In the genomic region with DNA sequence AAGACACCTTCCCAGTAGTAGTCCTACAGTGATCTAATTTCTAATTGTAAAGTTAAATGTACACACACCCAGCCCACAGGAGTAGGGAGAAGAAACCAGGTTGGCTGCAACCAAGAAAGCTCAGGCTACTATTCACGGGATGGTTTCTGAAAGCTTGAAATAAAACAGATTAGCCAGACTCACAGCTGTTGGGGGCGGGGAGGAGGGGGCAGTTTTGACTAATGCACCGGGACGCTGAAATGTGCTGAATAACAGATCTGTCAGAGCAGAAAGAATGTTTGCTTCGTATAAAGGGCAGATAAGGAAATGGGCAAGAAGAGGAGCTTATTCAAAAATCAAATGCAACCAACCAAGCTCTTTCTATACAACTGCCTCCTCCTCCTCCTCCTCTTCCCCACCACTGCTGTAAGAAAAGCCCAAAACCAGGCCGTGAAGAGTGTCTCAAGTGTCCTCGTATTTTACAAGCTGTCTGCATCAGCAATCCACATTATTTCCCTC, we compare ENCODE assay signal across 10 mouse cellular contexts. TPM values are rescaled to one million over a fixed set of nuclear protein-coding genes. Genes with fewer than 3 reads are reported as not detected.
DNase-seq lines count a peak whose midpoint lies in the region; ATAC-seq lines count a peak whose summit lies in the region.
"Had no signal": no experiment of that assay in that cellular context is flagged by ENCODE, and none has a peak within 500 bp of the region (broad histone marks: within the 10 kb centered on the region; RNA-seq: fewer than 3 reads in every experiment).

No protein-coding gene starts in this region.

- DNase-seq in kidney, adult 11 months: no peak
- DNase-seq in frontal cortex, postnatal 14 days (ENCODE audit: low spot score in 2 of 2): no peak
- no peak for DNase-seq in c-Kit-positive CD71-positive TER-119-positive erythroid progenitor cells, embryonic 14.5 days (ENCODE audit: low spot score)
- DNase-seq: cerebellum, adult 11-12 months had no signal

- no peak for ATAC-seq in kidney, embryonic 15.5 days (replicated peaks; ENCODE audit: low FRiP score)
- ATAC-seq in embryonic facial prominence, embryonic 13.5 days (ENCODE audit: insufficient number of reproducible peaks, insufficient read depth, low FRiP score, low TSS enrichment, low read depth): no peak
- ATAC-seq in hindbrain, embryonic 15.5 days (ENCODE audit: low FRiP score, low read depth): no peak
- no peak for ATAC-seq in midbrain, embryonic 15.5 days (replicated peaks)
- ATAC-seq: Patski had no signal

- peaks cover 18% of the 10 kb centered on the region; the same call in 1 of the 2 replicates for H3K27me3 ChIP-seq in kidney, embryonic 15.5 days
- H3K27me3 ChIP-seq in embryonic facial prominence, embryonic 13.5 days: peaks cover 6% of the 10 kb centered on the region; the same call in 1 of the 2 replicates
- peaks cover 8% of the 10 kb centered on the region; the same call in 1 of the 2 replicates for H3K27me3 ChIP-seq in hindbrain, embryonic 15.5 days
- no peaks in the 10 kb centered on the region; the same call in 1 of the 2 replicates for H3K27me3 ChIP-seq in midbrain, embryonic 15.5 days (replicated peaks)
- H3K27me3 ChIP-seq: Patski had no signal

- peak overlapping the region; percentile 97 for H3K4me2 ChIP-seq in kidney, embryonic 15.5 days
- H3K4me2 ChIP-seq in embryonic facial prominence, embryonic 13.5 days: peak overlapping the region; percentile 98
- peak overlapping the region; percentile 91 for H3K4me2 ChIP-seq in hindbrain, embryonic 15.5 days
- peak overlapping the region; percentile 93 for H3K4me2 ChIP-seq in midbrain, embryonic 15.5 days

- H3K36me3 ChIP-seq in kidney, embryonic 15.5 days: 0 out of 2 replicates have a peak, but pooled peaks cover 5% of the 10 kb centered on the region
- 0 out of 2 replicates have a peak, but pooled peaks cover 3% of the 10 kb centered on the region for H3K36me3 ChIP-seq in embryonic facial prominence, embryonic 13.5 days
- H3K36me3 ChIP-seq in hindbrain, embryonic 15.5 days: no peaks in the 10 kb centered on the region
- H3K36me3 ChIP-seq in midbrain, embryonic 15.5 days (replicated peaks): no peaks in the 10 kb centered on the region
- H3K36me3 ChIP-seq: neural tube, embryonic 12.5 days had no signal

- no peaks in the 10 kb centered on the region for H3K9me3 ChIP-seq in kidney, embryonic 15.5 days (replicated peaks)
- no peaks in the 10 kb centered on the region for H3K9me3 ChIP-seq in embryonic facial prominence, embryonic 13.5 days
- no peaks in the 10 kb centered on the region for H3K9me3 ChIP-seq in hindbrain, embryonic 15.5 days
- no peaks in the 10 kb centered on the region for H3K9me3 ChIP-seq in midbrain, embryonic 15.5 days
- H3K9me3 ChIP-seq: neural tube, embryonic 12.5 days had no signal

- peaks cover 47% of the 10 kb centered on the region for H3K4me1 ChIP-seq in kidney, embryonic 15.5 days
- H3K4me1 ChIP-seq in embryonic facial prominence, embryonic 13.5 days: peaks cover 26% of the 10 kb centered on the region
- H3K4me1 ChIP-seq in hindbrain, embryonic 15.5 days (replicated peaks): peaks cover 21% of the 10 kb centered on the region
- peaks cover 14% of the 10 kb centered on the region for H3K4me1 ChIP-seq in midbrain, embryonic 15.5 days

- 16% methylated on average over 7 of the region's 7 CpGs for WGBS in kidney, embryonic 15.5 days
- 12% methylated on average over 7 of the region's 7 CpGs for WGBS in embryonic facial prominence, embryonic 13.5 days
- 20% methylated on average over 7 of the region's 7 CpGs for WGBS in hindbrain, embryonic 15.5 days
- 11% methylated on average over 7 of the region's 7 CpGs for WGBS in midbrain, embryonic 15.5 days

- H3K27ac ChIP-seq in kidney, embryonic 15.5 days: no peak overlapping the region
- H3K27ac ChIP-seq in embryonic facial prominence, embryonic 13.5 days: no peak overlapping the region
- no peak overlapping the region for H3K27ac ChIP-seq in hindbrain, embryonic 15.5 days (replicated peaks)
- H3K27ac ChIP-seq in midbrain, embryonic 15.5 days: no peak overlapping the region
- H3K27ac ChIP-seq: neural tube, embryonic 12.5 days had no signal

- H3K4me3 ChIP-seq in kidney, embryonic 15.5 days (replicated peaks): peak overlapping the region; percentile 78
- H3K4me3 ChIP-seq in embryonic facial prominence, embryonic 13.5 days: peak overlapping the region; percentile 75
- 0 out of 2 replicates have a peak overlapping the region, but pooled peaks have one; percentile 6 for H3K4me3 ChIP-seq in hindbrain, embryonic 15.5 days
- H3K4me3 ChIP-seq in midbrain, embryonic 15.5 days: peak overlapping the region; percentile 69

- peak overlapping the region; percentile 68; the same call in 1 of the 2 replicates for H3K9ac ChIP-seq in kidney, embryonic 15.5 days
- no peak overlapping the region; the same call in 1 of the 2 replicates for H3K9ac ChIP-seq in embryonic facial prominence, embryonic 13.5 days
- no peak overlapping the region for H3K9ac ChIP-seq in hindbrain, embryonic 15.5 days
- no peak overlapping the region for H3K9ac ChIP-seq in midbrain, embryonic 15.5 days
- H3K9ac ChIP-seq: neural tube, embryonic 12.5 days had no signal

RNA-seq across cellular contexts. Expression of gene Npnt, which starts 1.7 kb away (rescaled TPM):
- 122 and 126 TPM in 2 replicates for polyA plus RNA-seq in kidney, embryonic 15.5 days (2015; fragmentation: Nextera tagmentation; extraction: Ambion mirVana)
- 57.5 and 62.0 TPM in 2 replicates for polyA plus RNA-seq in embryonic facial prominence, embryonic 13.5 days (2015; fragmentation: Nextera tagmentation; extraction: Ambion mirVana)
- polyA plus RNA-seq in hindbrain, embryonic 15.5 days (2015; fragmentation: Nextera tagmentation; extraction: Ambion mirVana): 24.4 and 28.4 TPM in 2 replicates
- polyA plus RNA-seq in midbrain, embryonic 15.5 days (2015; fragmentation: Nextera tagmentation; extraction: Ambion mirVana): 24.2 and 27.5 TPM in 2 replicates

Comparison
In these comparisons a context has a peak if more than half of its experiments do, and no peak if none do; other contexts are left out.
1. H3K4me3 ChIP-seq: peak in every context shown above with its lines; median percentile 78 in kidney, embryonic 15.5 days; 75 in embryonic facial prominence, embryonic 13.5 days; 69 in midbrain, embryonic 15.5 days; 6 in hindbrain, embryonic 15.5 days.